Comparison of ENCODE assay signal across 8 mouse cellular contexts in genomic region chr4:141962811-141963685, GRCm38 (mm10). TPM values are rescaled to one million over a fixed set of nuclear protein-coding genes. Genes with fewer than 3 reads are reported as not detected.
DNase-seq lines count a peak whose midpoint lies in the region; ATAC-seq and TF ChIP-seq lines count a peak whose summit lies in the region.

No protein-coding gene starts in this region.

- DNase-seq in gastrocnemius, adult 18-20 months (ENCODE audit: low spot score) = peak; percentile 30
- no peak for DNase-seq in gastrocnemius, postnatal 25 days
- DNase-seq in brain, embryonic 14.5 days (ENCODE audit: low read depth) = peak; percentile 37
- DNase-seq in kidney, postnatal 25 days = peak; percentile 59 to 63
- DNase-seq in testis, postnatal 10 days (ENCODE audit: low spot score) = peak; percentile 91

- TF ChIP-seq POLR2A in brain, embryonic 14.5 days (IDR thresholded peaks at IDR 0.05; ENCODE audit: borderline replicate concordance, extremely low read depth, insufficient read depth, insufficient read length, poor library complexity, severe bottlenecking) = no peak

- TF ChIP-seq CTCF in brain, embryonic 14.5 days (IDR thresholded peaks at IDR 0.05; ENCODE audit: borderline replicate concordance, extremely low read depth, insufficient read depth, insufficient read length) = peak; percentile 74

- ATAC-seq in CD4-positive, CD25-positive, alpha-beta regulatory T cell, adult 4 months = peak; percentile 69
- ATAC-seq in granulocyte monocyte progenitor cell, adult 5-6 weeks (replicated peaks; ENCODE audit: poor library complexity, severe bottlenecking) = peak; percentile 39
- ATAC-seq in megakaryocyte, adult 5-6 weeks (ENCODE audit: poor library complexity, severe bottlenecking) = peak; percentile 68

RNA-seq across cellular contexts. Expression of gene Fhad1, which starts 51.8 kb away (rescaled TPM):
- not detected for total RNA-seq in gastrocnemius, adult 18-20 months (2021)
- total RNA-seq in gastrocnemius, postnatal 25 days (2021) = under 1 TPM in 1 of 2 experiments, not detected in 1; 0.83 TPM
- 1 to 10 TPM in 1 of 2 experiments, not detected in 1; 1.0 TPM for polyA plus RNA-seq in CD4-positive, CD25-positive, alpha-beta regulatory T cell, adult 4 months (2017; shearing (Covaris generic))
- polyA plus RNA-seq in brain, embryonic 14.5 days (2012; rRNA removed) = 1.3 and 3.1 TPM in 2 replicates
- total RNA-seq in granulocyte monocyte progenitor cell, adult 5-6 weeks (2014; fragmentation: Nextera tagmentation) = not detected in 2 replicates
- total RNA-seq in granulocyte monocyte progenitor cell, adult 5-6 weeks (2017) = 0.39 TPM in 1 of 2 replicates, not detected in the other
- total RNA-seq in megakaryocyte, adult 5-6 weeks (2015) = 0.41 TPM in 1 of 2 replicates, not detected in the other
- total RNA-seq in megakaryocyte, adult 5-6 weeks (2017) = 0.41 TPM in 1 of 2 replicates, not detected in the other
